ENCODE assay signal across 13 mouse cellular contexts in the genomic region with DNA sequence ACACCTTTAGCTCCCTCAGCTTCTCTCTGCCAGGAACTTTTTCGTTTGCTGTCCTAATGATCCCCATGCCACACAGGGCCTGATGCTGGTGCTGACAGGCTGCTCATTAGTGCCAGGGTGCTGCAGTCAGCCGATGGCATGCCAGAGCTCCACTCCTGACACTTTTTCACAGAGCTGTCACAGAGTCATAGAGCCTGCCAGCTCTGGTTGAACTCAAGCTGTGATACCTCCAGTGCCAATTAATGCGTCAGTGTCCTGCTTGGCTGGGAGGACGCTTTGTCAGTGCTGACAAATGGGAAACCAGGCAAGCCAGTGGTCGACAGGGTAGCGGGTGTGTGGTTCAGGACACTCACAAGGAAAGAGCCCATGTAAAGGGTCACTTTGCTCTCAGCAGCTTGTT.
DNase-seq lines count a peak whose midpoint lies in the region; ATAC-seq lines count a peak whose summit lies in the region.
"Had no signal": no experiment of that assay in that cellular context is flagged by ENCODE, and none has a peak within 500 bp of the region (broad histone marks: within the 10 kb centered on the region; RNA-seq: fewer than 3 reads in every experiment).

No protein-coding gene starts in this region.

- no peak overlapping the region for H3K4me2 ChIP-seq in hindbrain, embryonic 15.5 days
- no peak overlapping the region for H3K4me2 ChIP-seq in hindbrain, embryonic 11.5 days (replicated peaks; ENCODE audit: low read depth, low read length)
- H3K4me2 ChIP-seq in kidney, embryonic 15.5 days = no peak overlapping the region
- H3K4me2 ChIP-seq: heart, embryonic 15.5 days; limb, embryonic 12.5 days; lung, embryonic 15.5 days; midbrain, embryonic 15.5 days had no signal

- peaks cover 9% of the 10 kb centered on the region; the same call in 1 of the 2 replicates for H3K4me1 ChIP-seq in hindbrain, embryonic 15.5 days (replicated peaks)
- no peaks in the 10 kb centered on the region for H3K4me1 ChIP-seq in hindbrain, embryonic 11.5 days (replicated peaks; ENCODE audit: control insufficient read depth, insufficient read depth, low read length)
- H3K4me1 ChIP-seq in kidney, embryonic 15.5 days = no peaks in the 10 kb centered on the region
- H3K4me1 ChIP-seq: heart, embryonic 15.5 days; limb, embryonic 12.5 days; lung, embryonic 15.5 days; midbrain, embryonic 15.5 days had no signal

- H3K9ac ChIP-seq in hindbrain, embryonic 15.5 days = no peak overlapping the region
- H3K9ac ChIP-seq in hindbrain, embryonic 11.5 days (ENCODE audit: low read depth, low read length) = no peak overlapping the region
- H3K9ac ChIP-seq in kidney, embryonic 15.5 days = no peak overlapping the region
- H3K9ac ChIP-seq: heart, embryonic 15.5 days; limb, embryonic 12.5 days; lung, embryonic 15.5 days; midbrain, embryonic 15.5 days had no signal

- 37% methylated on average over 6 of the region's 6 CpGs for WGBS in hindbrain, embryonic 15.5 days
- 59% methylated on average over 6 of the region's 6 CpGs for WGBS in hindbrain, embryonic 11.5 days
- WGBS in kidney, embryonic 15.5 days = 58% methylated on average over 6 of the region's 6 CpGs

- DNase-seq in hindbrain, embryonic 11.5 days (ENCODE audit: low spot score) = no peak
- DNase-seq in brain, embryonic 18.5 days (ENCODE audit: low read depth, low spot score) = peak; percentile 49
- DNase-seq in cerebellum, postnatal 25 days = peak; percentile 90
- DNase-seq in heart, postnatal 4 days = peak; percentile 60
- no peak for DNase-seq in frontal cortex, postnatal 14 days (ENCODE audit: low spot score in 2 of 2)
- DNase-seq: thymus, postnatal 36 days had no signal

- H3K36me3 ChIP-seq in hindbrain, embryonic 15.5 days = no peaks in the 10 kb centered on the region
- no peaks in the 10 kb centered on the region for H3K36me3 ChIP-seq in hindbrain, embryonic 11.5 days (ENCODE audit: control insufficient read depth, insufficient read depth, low read length)
- H3K36me3 ChIP-seq in kidney, embryonic 15.5 days = no peaks in the 10 kb centered on the region
- H3K36me3 ChIP-seq: heart, embryonic 15.5 days; limb, embryonic 12.5 days; lung, embryonic 15.5 days; midbrain, embryonic 15.5 days had no signal

- peak; percentile 63 for ATAC-seq in hindbrain, embryonic 15.5 days (ENCODE audit: low FRiP score, low read depth)
- no peak for ATAC-seq in hindbrain, embryonic 11.5 days (ENCODE audit: low FRiP score)
- no peak for ATAC-seq in kidney, embryonic 15.5 days (replicated peaks; ENCODE audit: low FRiP score)
- no peak for ATAC-seq in CD4-positive, CD25-positive, alpha-beta regulatory T cell, adult 4 months
- ATAC-seq: midbrain, embryonic 15.5 days had no signal

- no peaks in the 10 kb centered on the region for H3K9me3 ChIP-seq in hindbrain, embryonic 15.5 days
- H3K9me3 ChIP-seq in hindbrain, embryonic 11.5 days (ENCODE audit: control insufficient read depth, low read length) = no peaks in the 10 kb centered on the region
- H3K9me3 ChIP-seq in kidney, embryonic 15.5 days (replicated peaks) = no peaks in the 10 kb centered on the region
- H3K9me3 ChIP-seq: heart, embryonic 15.5 days; limb, embryonic 12.5 days; lung, embryonic 15.5 days; midbrain, embryonic 15.5 days had no signal

- H3K27me3 ChIP-seq in hindbrain, embryonic 15.5 days = no peaks in the 10 kb centered on the region
- no peaks in the 10 kb centered on the region for H3K27me3 ChIP-seq in hindbrain, embryonic 11.5 days (ENCODE audit: control insufficient read depth, insufficient read depth, low read length)
- H3K27me3 ChIP-seq in kidney, embryonic 15.5 days = no peaks in the 10 kb centered on the region
- H3K27me3 ChIP-seq: heart, embryonic 15.5 days; limb, embryonic 12.5 days; lung, embryonic 15.5 days; midbrain, embryonic 15.5 days had no signal

- H3K4me3 ChIP-seq in hindbrain, embryonic 15.5 days = no peak overlapping the region
- no peak overlapping the region for H3K4me3 ChIP-seq in hindbrain, embryonic 11.5 days (ENCODE audit: low read depth, low read length)
- no peak overlapping the region for H3K4me3 ChIP-seq in kidney, embryonic 15.5 days (replicated peaks)
- H3K4me3 ChIP-seq: heart, embryonic 15.5 days; limb, embryonic 12.5 days; lung, embryonic 15.5 days; midbrain, embryonic 15.5 days had no signal

- H3K27ac ChIP-seq in hindbrain, embryonic 15.5 days (replicated peaks) = no peak overlapping the region
- no peak overlapping the region for H3K27ac ChIP-seq in hindbrain, embryonic 11.5 days (ENCODE audit: low read depth, low read length)
- H3K27ac ChIP-seq in kidney, embryonic 15.5 days = no peak overlapping the region
- H3K27ac ChIP-seq: heart, embryonic 15.5 days; limb, embryonic 12.5 days; lung, embryonic 15.5 days; midbrain, embryonic 15.5 days had no signal

Comparison
In these comparisons a context has a peak if more than half of its experiments do, and no peak if none do; other contexts are left out.
1. DNase-seq: peak in brain, embryonic 18.5 days (single experiment), cerebellum, postnatal 25 days (2 of 2) and heart, postnatal 4 days (single experiment); none in hindbrain, embryonic 11.5 days (single experiment) and frontal cortex, postnatal 14 days (0 of 2).